Mouse (Mus musculus) brain, embryonic 14.5 days (tissue): ENCODE results near the gene Hmmr. TPM values are rescaled to one million over a fixed set of nuclear protein-coding genes. Genes with fewer than 3 reads are reported as not detected.
"Not testable (repeated sequence)": the region's sequence is repeated elsewhere in the genome, so short reads cannot be mapped to it uniquely, and the experiment has no call there.

Experiments used
- DNase-seq: peaks from one replicate; pipeline ENCODE4 v3.0.0-alpha.2; 2011; ENCODE audit warnings: low read depth
- CTCF ChIP-seq: fragments of 200-500 bp; IDR thresholded peaks from 2 replicates; pipeline ENCODE4 v1.5.1; 2012; ENCODE audit warnings: inconsistent platforms, mild to moderate bottlenecking, moderate library complexity, borderline replicate concordance; ENCODE audit not compliant: insufficient read depth, insufficient read length; ENCODE audit errors: extremely low read depth
- POLR2A ChIP-seq: fragments of 200-500 bp; IDR thresholded peaks from 2 replicates; pipeline ENCODE4 v1.6.1; 2012; ENCODE audit warnings: mild to moderate bottlenecking, inconsistent platforms, borderline replicate concordance; ENCODE audit not compliant: poor library complexity, insufficient read depth, insufficient read length, severe bottlenecking; ENCODE audit errors: extremely low read depth
- polyA plus RNA-seq: library from polyadenylated mRNA; depleted of rRNA; stranded (reverse); fragments of >200 nt; gene quantifications from 2 replicates; pipeline ENCODE4 v1.2.3, GENCODE M21; 2012

Hmmr gene
- polyA plus RNA-seq, 1 experiment: 8.0 TPM

- no peak for DNase-seq
- TF ChIP-seq POLR2A (no peak), CTCF (no peak)
These were observed 13.1 kb upstream of the Hmmr start for GRCm38 (mm10) chr11:40746361-40746760.

- DNase-seq: no peak
- TF ChIP-seq CTCF (no peak), POLR2A (no peak)
These were observed 11.1 kb upstream of the Hmmr start for GRCm38 (mm10) chr11:40744348-40744747.

GRCm38 (mm10) chr11:40741605-40742262 lies 8.5 kb upstream of the Hmmr start:
- no peak for DNase-seq
- TF ChIP-seq POLR2A: no peak
- TF ChIP-seq CTCF: no peak

- DNase-seq: no peak
- TF ChIP-seq POLR2A: no peak
- TF ChIP-seq CTCF: no peak
These were observed 4.1 kb upstream of the Hmmr start for GRCm38 (mm10) chr11:40737369-40737768.

GRCm38 (mm10) chr11:40734251-40734752 lies 1.1 kb upstream of the Hmmr start:
- DNase-seq: peak; percentile 30
- TF ChIP-seq POLR2A (no peak), CTCF (no peak)

GRCm38 (mm10) chr11:40732997-40733338 lies 254 bp downstream of the Hmmr start:
- no peak for DNase-seq
- TF ChIP-seq CTCF: no peak

- TF ChIP-seq CTCF (no peak), POLR2A (no peak)
- DNase-seq: no peak
These were observed 14.9 kb downstream of the Hmmr start for GRCm38 (mm10) chr11:40718324-40718723.

GRCm38 (mm10) chr11:40715524-40715923 lies 17.7 kb downstream of the Hmmr start:
- no peak for DNase-seq
- TF ChIP-seq CTCF (peak; percentile 7; the same call in 1 of the 2 replicates), POLR2A (no peak)

GRCm38 (mm10) chr11:40713858-40714257 lies 19.4 kb downstream of the Hmmr start:
- DNase-seq: peak; percentile 14
- TF ChIP-seq POLR2A: no peak
- no peak for TF ChIP-seq CTCF

GRCm38 (mm10) chr11:40709899-40710298 lies 23.3 kb downstream of the Hmmr start:
- not testable (repeated sequence) for DNase-seq

- DNase-seq: no peak
- no peak for TF ChIP-seq POLR2A
- TF ChIP-seq CTCF: no peak
These were observed 38.1 kb downstream of the Hmmr start, which contains the start of gene Mat2b for GRCm38 (mm10) chr11:40695103-40695502. Gene Mat2b (minus strand): TSS chr11:40695203.

GRCm38 (mm10) chr11:40694311-40695087 lies 38.7 kb downstream of the Hmmr start:
- TF ChIP-seq CTCF: no peak
- TF ChIP-seq POLR2A: peak; percentile 37; the same call in 1 of the 2 replicates
- peak; percentile 91 for DNase-seq
